Mouse (Mus musculus) intestine, postnatal 0 days (tissue): ENCODE measurements around the gene Kalrn. TPM values are rescaled to one million over a fixed set of nuclear protein-coding genes. Genes with fewer than 3 reads are reported as not detected.
"Not testable (repeated sequence)": the region's sequence is repeated elsewhere in the genome, so short reads cannot be mapped to it uniquely, and the experiment has no call there.

ENCODE experiments used
- ATAC-seq: fragments of 200-750 bp; cut with Nextera tagmentation; 2 replicates; pipeline ENCODE4 v1.8.0; 2017; ENCODE audit warnings: mild to moderate bottlenecking, moderate TSS enrichment, moderate library complexity
- H3K27ac ChIP-seq: fragments of 300-500 bp; sonication (generic); 2 replicates; pipeline ENCODE4 v1.5.1; 2014; ENCODE audit warnings: mild to moderate bottlenecking, low read depth, low read length, moderate library complexity
- H3K27me3 ChIP-seq: fragments of 300-500 bp; sonication (generic); replicated peaks from 2 replicates; pipeline ENCODE4 v1.6.1; 2014; ENCODE audit warnings: low read length, mixed read lengths; ENCODE audit not compliant: control insufficient read depth, insufficient read depth
- H3K36me3 ChIP-seq: fragments of 300-500 bp; sonication (generic); 2 replicates; pipeline ENCODE4 v1.6.1; 2014; ENCODE audit warnings: mild to moderate bottlenecking, moderate library complexity; ENCODE audit not compliant: control insufficient read depth, insufficient read depth
- H3K4me1 ChIP-seq: fragments of 300-500 bp; sonication (generic); replicated peaks from 2 replicates; pipeline ENCODE4 v1.6.1; 2014; ENCODE audit warnings: antibody characterized with exemption, low read length, mixed read lengths; ENCODE audit not compliant: control insufficient read depth, insufficient read depth
- H3K4me2 ChIP-seq: fragments of 300-500 bp; sonication (generic); replicated peaks from 2 replicates; pipeline ENCODE4 v1.6.1; 2014; ENCODE audit warnings: low read depth, mild to moderate bottlenecking, moderate library complexity
- H3K4me3 ChIP-seq: fragments of 300-500 bp; sonication (generic); 2 replicates; pipeline ENCODE4 v1.5.1; 2014; ENCODE audit warnings: low read depth, low read length
- H3K9ac ChIP-seq: fragments of 300-500 bp; sonication (generic); 2 replicates; pipeline ENCODE4 v1.6.1; 2014; ENCODE audit warnings: mild to moderate bottlenecking, low read depth, low read length
- H3K9me3 ChIP-seq: fragments of 300-500 bp; sonication (generic); 2 replicates; pipeline ENCODE4 v1.6.1; 2016; ENCODE audit warnings: mixed run types; ENCODE audit not compliant: control insufficient read depth
- CTCF ChIP-seq: sonication (generic); IDR thresholded peaks from 2 replicates; pipeline ENCODE4 v1.5.1; 2016; ENCODE audit warnings: low read depth, mild to moderate bottlenecking, control low read depth, antibody characterized with exemption, moderate library complexity
- WGBS: fragments of 180-500 bp; shearing (Covaris S2); extraction: QIAGEN DNeasy Blood & Tissue Kit; methylation state at CpG from one replicate; pipeline ENCODE4 v1.1.7; 2014; 5-methylcytosine and 5-hydroxymethylcytosine counted together
- polyA plus RNA-seq: library from polyadenylated mRNA; unstranded; fragments of >200 nt; fragmentation: Nextera tagmentation; extraction: Ambion mirVana; gene quantifications from 2 replicates; pipeline ENCODE4 v1.2.1, GENCODE M21; 2015

The Kalrn gene
- polyA plus RNA-seq, 1 experiment from 2014 or later, result 7.5 TPM

DNA sequence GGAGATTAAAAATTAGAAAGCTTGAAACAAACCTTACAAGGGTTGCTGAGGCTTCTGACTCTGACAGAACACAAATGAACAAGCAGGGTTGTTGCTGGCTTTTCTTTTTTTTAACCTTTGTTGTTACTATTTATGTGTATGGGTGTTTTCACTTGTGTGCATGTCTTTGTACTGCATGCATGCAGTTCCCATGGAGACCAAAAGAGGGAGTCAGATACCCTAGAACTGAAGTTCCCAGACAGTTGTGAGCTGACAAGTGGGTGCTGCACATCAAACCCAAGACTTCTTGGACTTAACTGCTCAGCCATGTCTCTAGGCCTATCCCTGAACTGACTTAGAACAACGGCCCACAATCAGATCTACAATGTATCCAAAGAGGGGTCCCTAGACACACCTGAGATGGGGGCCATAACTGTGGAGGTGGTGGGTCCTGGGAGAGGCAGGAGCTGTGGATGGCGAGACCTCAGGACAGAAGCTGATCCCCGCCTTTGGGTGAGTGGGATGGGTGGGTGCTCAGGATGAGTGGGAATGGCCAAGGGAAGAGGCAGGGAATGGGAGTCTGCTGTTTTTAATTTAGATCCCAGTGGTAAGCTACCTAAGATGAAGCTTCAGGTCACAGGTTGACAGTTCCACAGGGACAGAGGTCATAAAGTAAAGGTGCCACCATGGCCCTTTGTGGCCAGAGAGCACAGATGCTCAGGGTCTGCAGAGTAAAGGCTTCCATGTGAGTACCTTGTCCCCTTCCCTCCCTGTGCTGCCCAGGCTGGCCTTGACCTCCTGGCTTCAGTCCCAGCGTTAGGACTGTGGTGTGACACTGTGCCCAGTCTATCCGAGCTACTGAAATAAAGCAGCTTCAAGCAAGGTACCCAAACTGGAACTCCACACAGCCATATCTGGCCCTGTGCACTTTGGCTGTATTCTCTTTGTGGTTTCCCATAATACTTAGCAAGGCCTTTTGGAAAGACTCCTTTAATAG, 490.6 kb downstream of the Kalrn start:
- Histone ChIP-seq H3K27me3 (no peaks in the 10 kb centered on the region), H3K4me1 (peaks cover 6% of the 10 kb centered on the region), H3K9ac (no peak overlapping the region), H3K4me2 (no peak overlapping the region), H3K36me3 (no peaks in the 10 kb centered on the region), H3K4me3 (no peak overlapping the region), H3K9me3 (no peaks in the 10 kb centered on the region), H3K27ac (no peak overlapping the region; the same call in 1 of the 2 replicates)
- peak; percentile 56 for TF ChIP-seq CTCF
- no peak for ATAC-seq
- 87% methylated on average over 5 of the region's 5 CpGs for WGBS

DNA sequence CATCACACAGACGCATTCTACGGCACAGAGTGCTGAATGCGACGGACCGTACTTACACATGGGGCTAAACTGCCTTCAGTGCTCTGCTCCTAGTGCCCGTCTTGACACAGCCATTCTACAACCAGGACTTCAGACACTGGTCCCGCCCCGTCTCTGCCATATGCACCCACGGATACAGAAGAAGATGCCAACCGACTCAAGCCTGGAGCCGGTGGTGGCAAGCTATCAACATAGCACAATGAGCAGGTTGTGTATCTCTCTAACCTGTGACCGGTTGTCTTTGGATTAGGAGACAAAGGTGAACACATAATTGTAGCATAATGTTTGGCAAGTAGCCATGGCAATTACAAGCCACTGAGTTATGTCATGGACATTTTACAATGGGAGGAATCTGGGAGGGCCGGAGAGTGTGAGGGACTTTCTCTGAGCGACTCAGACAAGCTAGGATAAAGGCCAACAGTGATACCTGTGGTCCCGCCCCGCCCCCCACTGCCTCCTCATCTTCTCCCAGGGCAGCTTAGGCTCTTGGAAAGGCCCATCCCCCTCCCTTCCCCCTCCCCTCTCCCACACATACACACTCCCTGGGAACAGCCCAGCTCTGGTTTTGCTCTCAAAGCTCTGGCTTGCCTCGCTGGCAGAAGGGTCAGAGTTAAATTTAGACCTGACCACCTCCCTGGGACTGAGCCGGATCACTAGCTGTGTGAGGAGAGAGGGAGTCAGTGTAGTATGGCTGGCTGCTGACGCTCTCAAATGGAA, 491.5 kb downstream of the Kalrn start:
- Histone ChIP-seq H3K9me3 (no peaks in the 10 kb centered on the region), H3K9ac (no peak overlapping the region), H3K27ac (no peak overlapping the region), H3K4me2 (0 out of 2 replicates have a peak overlapping the region, but pooled peaks have one; percentile 9), H3K4me1 (peaks cover 6% of the 10 kb centered on the region), H3K27me3 (no peaks in the 10 kb centered on the region), H3K36me3 (no peaks in the 10 kb centered on the region), H3K4me3 (no peak overlapping the region)
- 37% methylated on average over 19 of the region's 19 CpGs for WGBS
- TF ChIP-seq CTCF, result no peak
- ATAC-seq, result peak; percentile 80

DNA sequence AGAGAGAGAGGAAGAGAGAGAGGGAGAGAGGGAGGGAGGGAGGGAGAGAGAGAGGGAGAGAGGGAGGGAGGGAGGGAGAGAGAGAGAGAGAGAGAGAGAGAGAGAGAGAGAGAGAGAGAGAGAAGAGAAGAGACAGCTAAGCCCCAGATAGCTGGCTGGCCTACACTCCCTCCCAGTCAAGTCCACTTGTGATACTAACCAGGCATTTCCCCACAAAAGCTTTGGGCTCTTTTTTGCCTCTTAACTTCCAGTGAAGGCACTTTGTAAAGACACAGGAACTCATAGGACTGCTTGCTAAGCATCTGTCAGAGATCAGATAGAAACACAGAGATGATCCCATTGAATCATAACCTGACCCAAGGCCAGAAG, 492.0 kb downstream of the Kalrn start:
- H3K4me1 ChIP-seq, H3K27me3 ChIP-seq, H3K9ac ChIP-seq, H3K36me3 ChIP-seq, H3K9me3 ChIP-seq, H3K4me3 ChIP-seq, ATAC-seq: not testable (repeated sequence)
- 0 out of 2 replicates have a peak overlapping the region, but pooled peaks have one; percentile 9 for H3K4me2 ChIP-seq
- H3K27ac ChIP-seq, result peak overlapping the region; percentile 21; the same call in 1 of the 2 replicates

DNA sequence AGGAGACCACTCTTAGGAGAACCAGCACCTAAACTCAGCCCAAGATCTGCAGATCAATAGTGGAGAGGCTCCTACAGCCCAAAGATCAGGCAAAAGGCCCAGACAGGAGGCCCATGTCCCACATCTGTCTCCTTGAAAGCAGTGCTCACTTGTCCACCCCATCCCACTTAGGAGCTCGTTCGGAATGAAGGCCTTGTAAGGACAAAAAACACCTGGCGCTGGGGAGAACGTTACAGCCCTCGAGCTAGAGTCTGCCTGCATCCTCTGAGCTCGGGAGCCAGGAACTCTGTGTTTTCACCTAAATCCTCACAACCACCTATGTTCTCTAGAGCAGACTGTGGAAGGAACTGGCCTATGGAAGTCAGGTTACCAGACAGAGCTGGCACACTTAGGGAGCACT, 492.5 kb downstream of the Kalrn start:
- Histone ChIP-seq H3K27ac (peak overlapping the region; percentile 21; the same call in 1 of the 2 replicates), H3K9me3 (no peaks in the 10 kb centered on the region), H3K4me3 (no peak overlapping the region), H3K9ac (no peak overlapping the region), H3K4me2 (no peak overlapping the region), H3K27me3 (no peaks in the 10 kb centered on the region), H3K36me3 (no peaks in the 10 kb centered on the region), H3K4me1 (peaks cover 6% of the 10 kb centered on the region)
- no peak for ATAC-seq
- TF ChIP-seq CTCF, result no peak
- WGBS, result 54% methylated on average over 6 of the region's 6 CpGs

DNA sequence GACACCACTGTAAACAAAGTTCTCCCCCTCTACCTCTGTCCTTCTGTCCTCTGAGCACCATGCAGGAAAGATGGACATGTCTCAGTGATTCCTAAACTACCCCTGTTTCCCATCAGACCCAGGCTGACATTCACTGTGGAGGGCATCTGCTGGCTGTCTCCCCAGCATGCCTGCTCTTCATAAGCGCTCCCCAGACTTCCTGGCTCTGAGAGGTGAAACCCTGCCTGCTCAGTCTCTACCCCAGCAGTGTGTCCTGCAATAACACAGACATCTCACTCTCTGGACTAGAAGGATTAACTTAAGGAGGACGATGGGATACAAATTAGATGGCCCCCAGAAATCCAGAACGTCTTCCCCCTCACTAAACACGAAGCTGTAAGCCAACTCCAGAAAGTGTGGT, 493.8 kb downstream of the Kalrn start:
- WGBS, result 67% methylated on average over 4 of the region's 4 CpGs
- Histone ChIP-seq H3K4me2 (no peak overlapping the region), H3K4me1 (peaks cover 6% of the 10 kb centered on the region), H3K4me3 (no peak overlapping the region), H3K36me3 (no peaks in the 10 kb centered on the region), H3K27me3 (no peaks in the 10 kb centered on the region), H3K9ac (no peak overlapping the region), H3K27ac (no peak overlapping the region; the same call in 1 of the 2 replicates), H3K9me3 (no peaks in the 10 kb centered on the region)
- no peak for ATAC-seq
- TF ChIP-seq CTCF, result no peak

DNA sequence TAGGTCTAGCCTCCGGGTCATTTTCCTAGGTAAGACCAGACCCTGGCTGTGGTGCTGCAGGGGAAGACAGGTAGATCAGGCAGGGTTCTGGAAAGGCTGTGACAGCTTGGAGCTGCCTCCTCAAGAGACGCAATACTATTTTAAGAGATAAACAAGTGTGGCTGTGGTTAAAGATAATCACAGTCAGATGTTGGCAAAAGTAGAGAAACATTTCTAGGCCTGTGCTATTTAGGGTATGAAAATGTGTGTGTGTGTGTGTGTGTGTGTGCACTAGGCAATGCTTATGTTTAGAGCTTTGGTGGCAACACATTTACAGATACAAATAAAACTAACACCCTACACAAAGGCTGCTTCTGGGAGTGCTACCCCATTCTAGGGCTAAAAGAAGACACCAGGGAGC, 494.6 kb downstream of the Kalrn start:
- H3K27ac ChIP-seq, result no peak overlapping the region
- ATAC-seq, result no peak
- H3K27me3 ChIP-seq, result no peaks in the 10 kb centered on the region
- peaks cover 6% of the 10 kb centered on the region for H3K4me1 ChIP-seq
- no peak overlapping the region for H3K4me3 ChIP-seq
- WGBS, result 74% methylated on average over 2 of the region's 2 CpGs
- no peak overlapping the region for H3K4me2 ChIP-seq
- H3K9ac ChIP-seq, result no peak overlapping the region
- TF ChIP-seq CTCF, result no peak
- H3K9me3 ChIP-seq, result no peaks in the 10 kb centered on the region
- H3K36me3 ChIP-seq, result no peaks in the 10 kb centered on the region
